Mouse (Mus musculus) lung, adult 2 months (tissue): Measurements from ENCODE around the gene Hoxc10.

Source experiments
- CTCF ChIP-seq: fragments of 200-500 bp; IDR thresholded peaks from 2 replicates; pipeline ENCODE4 v1.5.1; 2011; ENCODE audit warnings: mild to moderate bottlenecking, low read length, control low read depth; ENCODE audit not compliant: insufficient read depth
- POLR2A ChIP-seq: fragments of 200-500 bp; IDR thresholded peaks from 2 replicates; pipeline ENCODE4 v1.6.1; 2011; ENCODE audit warnings: low read depth, mild to moderate bottlenecking, control low read depth, low read length, borderline replicate concordance; ENCODE audit errors: extremely low read depth

GRCm38 (mm10) chr15:102976171-102976570, 9.6 kb downstream of the Hoxc10 start, which contains the start of gene Hoxc9:
- TF ChIP-seq CTCF (no peak), POLR2A (no peak)
